Mouse (Mus musculus) neural tube, embryonic 13.5 days (tissue): ENCODE results near the gene Ephb6. TPM values are rescaled to one million over a fixed set of nuclear protein-coding genes. Genes with fewer than 3 reads are reported as not detected.

Experiments
- ATAC-seq: fragments of 200-750 bp; cut with Nextera tagmentation; 2 replicates; pipeline ENCODE4 v1.8.0; 2017; ENCODE audit warnings: low read depth, mild to moderate bottlenecking, moderate TSS enrichment, moderate library complexity
- H3K27ac ChIP-seq: fragments of 300-500 bp; sonication (generic); replicated peaks from 2 replicates; pipeline ENCODE4 v1.5.1; 2015; ENCODE audit warnings: moderate library complexity, mild to moderate bottlenecking, inconsistent platforms
- H3K27me3 ChIP-seq: fragments of 300-500 bp; sonication (generic); 2 replicates; pipeline ENCODE4 v1.6.1; 2015; ENCODE audit warnings: mild to moderate bottlenecking, inconsistent platforms
- H3K36me3 ChIP-seq: fragments of 300-500 bp; sonication (generic); 2 replicates; pipeline ENCODE4 v1.6.1; 2015; ENCODE audit warnings: mild to moderate bottlenecking, inconsistent platforms
- H3K4me1 ChIP-seq: fragments of 300-500 bp; sonication (generic); replicated peaks from 2 replicates; pipeline ENCODE4 v1.6.1; 2015; ENCODE audit warnings: inconsistent platforms
- H3K4me2 ChIP-seq: fragments of 300-500 bp; sonication (generic); 2 replicates; pipeline ENCODE4 v1.6.1; 2015; ENCODE audit warnings: inconsistent platforms, mild to moderate bottlenecking, moderate library complexity
- H3K4me3 ChIP-seq: fragments of 300-500 bp; sonication (generic); 2 replicates; pipeline ENCODE4 v1.5.1; 2015; ENCODE audit warnings: mild to moderate bottlenecking, inconsistent platforms
- H3K9ac ChIP-seq: fragments of 300-500 bp; sonication (generic); 2 replicates; pipeline ENCODE4 v1.6.1; 2015; ENCODE audit warnings: moderate library complexity, mild to moderate bottlenecking, inconsistent platforms
- H3K9me3 ChIP-seq: fragments of 300-500 bp; sonication (generic); 2 replicates; pipeline ENCODE4 v1.6.1; 2016; ENCODE audit warnings: inconsistent platforms
- WGBS: fragments of 180-500 bp; shearing (Covaris S2); methylation state at CpG from one replicate; pipeline ENCODE4 v1.1.7; 2015; 5-methylcytosine and 5-hydroxymethylcytosine counted together
- polyA plus RNA-seq: library from polyadenylated mRNA; unstranded; fragments of >200 nt; fragmentation: Nextera tagmentation; extraction: Ambion mirVana; gene quantifications from 2 replicates; pipeline ENCODE4 v1.2.1, GENCODE M21; 2015

The Ephb6 gene
- polyA plus RNA-seq, 1 experiment from 2014 or later = 29.8 TPM

GRCm38 (mm10) chr6:41631549-41631948 lies 26.3 kb downstream of the Ephb6 start:
- Histone ChIP-seq H3K4me1 (no peaks in the 10 kb centered on the region), H3K36me3 (no peaks in the 10 kb centered on the region), H3K9ac (no peak overlapping the region), H3K9me3 (no peaks in the 10 kb centered on the region), H3K4me2 (no peak overlapping the region), H3K27ac (no peak overlapping the region), H3K4me3 (no peak overlapping the region), H3K27me3 (no peaks in the 10 kb centered on the region)
- 88% methylated on average over 4 of the region's 4 CpGs for WGBS
- no peak for ATAC-seq

DNA sequence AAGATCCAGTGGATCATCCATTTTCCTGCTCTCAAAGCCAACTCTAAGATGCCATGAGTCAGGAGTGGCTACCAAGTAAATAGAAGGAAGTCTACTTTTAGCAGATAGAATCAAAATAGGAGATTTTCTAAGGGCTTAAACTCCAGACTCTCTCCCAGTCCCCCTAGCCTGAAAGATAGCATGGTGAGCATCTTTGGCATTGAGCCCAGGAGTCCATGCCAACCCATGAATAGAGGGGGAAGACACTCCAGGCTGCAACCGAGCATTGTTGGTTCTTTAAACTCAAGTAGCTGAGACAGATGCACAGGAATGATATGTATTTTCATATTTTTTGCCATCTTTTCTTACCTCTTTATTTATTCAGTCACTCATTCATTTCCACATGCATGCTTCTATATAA lies 29.9 kb downstream of the Ephb6 start:
- Histone ChIP-seq H3K27ac (no peak overlapping the region), H3K4me3 (no peak overlapping the region), H3K9ac (no peak overlapping the region), H3K9me3 (no peaks in the 10 kb centered on the region), H3K4me2 (no peak overlapping the region), H3K4me1 (no peaks in the 10 kb centered on the region), H3K27me3 (no peaks in the 10 kb centered on the region), H3K36me3 (no peaks in the 10 kb centered on the region)
- 51% methylated on average over 1 of the region's 1 CpGs for WGBS
- ATAC-seq = no peak

- no peak within 1 kb of the TSS for H3K27ac ChIP-seq
- H3K36me3 ChIP-seq = no peaks in the 10 kb centered on the region
- H3K4me2 ChIP-seq = no peak within 1 kb of the TSS
- H3K9ac ChIP-seq = no peak within 1 kb of the TSS
- H3K9me3 ChIP-seq = no peaks in the 10 kb centered on the region
- no peaks in the 10 kb centered on the region for H3K4me1 ChIP-seq
- 26% methylated on average over 5 of the region's 5 CpGs for WGBS
- H3K27me3 ChIP-seq = no peaks in the 10 kb centered on the region
- no peak within 1 kb of the TSS for H3K4me3 ChIP-seq
- ATAC-seq = no peak
Measured at GRCm38 (mm10) chr6:41636178-41636577, 30.9 kb downstream of the Ephb6 start, which contains the start of gene Trpv6. Gene Trpv6 (minus strand): TSS chr6:41636405.

GRCm38 (mm10) chr6:41637393-41637792 lies 32.1 kb downstream of the Ephb6 start:
- no peaks in the 10 kb centered on the region for H3K27me3 ChIP-seq
- no peaks in the 10 kb centered on the region for H3K4me1 ChIP-seq
- H3K9me3 ChIP-seq = no peaks in the 10 kb centered on the region
- H3K4me2 ChIP-seq = no peak overlapping the region
- no peak overlapping the region for H3K4me3 ChIP-seq
- H3K9ac ChIP-seq = no peak overlapping the region
- H3K27ac ChIP-seq = no peak overlapping the region
- no peaks in the 10 kb centered on the region for H3K36me3 ChIP-seq
- 0 out of 2 replicates have a peak, but pooled peaks have one; percentile 23 for ATAC-seq
- WGBS = 13% methylated on average over 1 of the region's 1 CpGs

DNA sequence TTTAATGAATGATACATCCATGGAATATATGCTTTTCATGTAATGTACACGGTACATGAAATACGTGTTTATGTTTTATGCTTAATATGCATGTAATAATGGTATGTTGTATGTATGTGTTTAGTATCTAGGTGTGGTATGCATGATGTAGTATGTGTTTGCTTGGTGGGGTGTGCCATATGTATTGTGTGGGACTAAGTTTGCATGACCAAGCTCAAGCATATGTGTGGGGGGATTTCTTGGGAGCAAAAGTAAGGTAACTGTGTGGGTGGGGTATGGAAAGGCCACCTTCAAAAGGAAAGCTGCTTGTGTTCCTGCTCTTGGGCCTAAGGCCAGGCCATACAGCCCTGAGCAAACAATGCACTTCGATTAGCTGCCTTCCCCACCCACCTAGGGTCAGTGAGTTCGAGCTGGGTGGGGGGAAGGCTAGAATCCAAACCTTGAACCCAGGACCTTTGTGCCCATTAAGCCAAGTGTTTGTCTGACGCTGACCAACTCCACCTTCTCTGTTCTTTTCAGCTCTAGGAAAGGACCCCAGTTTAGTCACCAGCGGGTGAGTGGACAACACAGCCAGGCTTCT lies 32.7 kb downstream of the Ephb6 start:
- ATAC-seq = no peak
- WGBS = 83% methylated on average over 6 of the region's 6 CpGs
- H3K27me3 ChIP-seq = no peaks in the 10 kb centered on the region
- no peak overlapping the region for H3K9ac ChIP-seq
- no peak overlapping the region for H3K4me3 ChIP-seq
- H3K9me3 ChIP-seq = no peaks in the 10 kb centered on the region
- H3K36me3 ChIP-seq = no peaks in the 10 kb centered on the region
- no peak overlapping the region for H3K4me2 ChIP-seq
- no peaks in the 10 kb centered on the region for H3K4me1 ChIP-seq
- no peak overlapping the region for H3K27ac ChIP-seq

GRCm38 (mm10) chr6:41640449-41640848 lies 35.2 kb downstream of the Ephb6 start:
- H3K4me1 ChIP-seq = no peaks in the 10 kb centered on the region
- H3K4me3 ChIP-seq = no peak overlapping the region
- H3K4me2 ChIP-seq = no peak overlapping the region
- H3K27ac ChIP-seq = no peak overlapping the region
- no peak overlapping the region for H3K9ac ChIP-seq
- no peak for ATAC-seq
- WGBS = 48% methylated on average over 3 of the region's 3 CpGs
- no peaks in the 10 kb centered on the region for H3K9me3 ChIP-seq
- H3K27me3 ChIP-seq = no peaks in the 10 kb centered on the region
- no peaks in the 10 kb centered on the region for H3K36me3 ChIP-seq

DNA sequence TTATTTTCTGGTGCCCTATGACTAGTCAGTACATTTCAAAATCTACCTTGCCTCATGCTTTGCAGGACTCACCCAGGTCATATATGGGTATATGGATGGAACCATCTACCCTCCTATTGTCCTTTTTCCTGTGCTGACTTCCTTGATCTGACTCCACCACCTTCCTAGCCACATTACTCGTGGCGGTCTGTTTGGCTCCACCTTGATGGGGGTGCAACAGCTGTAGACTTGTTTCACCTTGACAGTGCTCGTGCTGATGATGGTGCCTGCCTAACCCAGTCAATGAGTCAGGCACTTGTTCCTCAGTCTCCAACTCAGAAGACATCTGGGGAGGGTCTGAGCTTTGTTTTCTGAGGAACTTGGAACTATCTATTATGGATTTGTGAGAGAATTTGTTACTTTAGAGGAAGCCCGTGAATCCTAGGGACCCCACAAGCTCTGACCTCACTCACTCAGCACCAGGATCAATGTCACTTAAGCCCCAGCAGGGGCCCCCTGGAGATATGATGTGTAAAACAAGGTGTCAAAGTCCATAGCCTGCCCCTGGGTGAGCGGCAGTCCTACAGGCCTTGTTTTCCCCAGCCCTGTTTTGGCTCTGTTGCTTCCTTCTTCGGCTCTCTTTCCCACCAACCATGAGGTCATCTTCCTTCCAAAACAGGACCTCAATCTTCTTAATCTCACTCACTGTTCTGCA lies 36.0 kb downstream of the Ephb6 start:
- Histone ChIP-seq H3K27me3 (no peaks in the 10 kb centered on the region), H3K4me2 (no peak overlapping the region), H3K36me3 (no peaks in the 10 kb centered on the region), H3K9ac (no peak overlapping the region), H3K27ac (no peak overlapping the region), H3K9me3 (no peaks in the 10 kb centered on the region), H3K4me1 (no peaks in the 10 kb centered on the region), H3K4me3 (no peak overlapping the region)
- ATAC-seq = no peak
- 93% methylated on average over 6 of the region's 6 CpGs for WGBS

DNA sequence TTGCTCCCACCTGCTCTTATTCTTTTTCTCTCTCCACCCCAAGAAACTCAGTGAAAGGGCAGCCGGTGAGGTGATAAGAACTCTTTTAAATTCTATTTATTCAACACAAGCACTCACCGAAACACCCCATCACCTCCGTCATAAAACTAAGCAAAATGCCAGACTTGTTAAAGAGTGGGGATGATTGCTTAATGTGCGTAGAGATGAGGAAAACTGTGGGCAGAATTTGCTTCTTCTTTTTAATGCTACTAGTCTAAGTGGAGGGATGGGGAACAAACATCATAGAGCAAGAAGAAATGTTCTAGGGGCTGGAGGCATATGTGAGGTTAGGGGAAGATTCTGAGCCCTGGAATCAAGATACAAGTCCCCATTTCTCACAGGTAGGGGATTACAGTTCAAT lies 37.5 kb downstream of the Ephb6 start:
- H3K27ac ChIP-seq = no peak overlapping the region
- H3K9me3 ChIP-seq = no peaks in the 10 kb centered on the region
- no peak overlapping the region for H3K9ac ChIP-seq
- no peaks in the 10 kb centered on the region for H3K4me1 ChIP-seq
- ATAC-seq = no peak
- no peaks in the 10 kb centered on the region for H3K27me3 ChIP-seq
- no peak overlapping the region for H3K4me3 ChIP-seq
- no peaks in the 10 kb centered on the region for H3K36me3 ChIP-seq
- H3K4me2 ChIP-seq = no peak overlapping the region
- 89% methylated on average over 4 of the region's 4 CpGs for WGBS

GRCm38 (mm10) chr6:41643227-41643626 lies 37.9 kb downstream of the Ephb6 start:
- no peaks in the 10 kb centered on the region for H3K36me3 ChIP-seq
- H3K27ac ChIP-seq = no peak overlapping the region
- H3K27me3 ChIP-seq = no peaks in the 10 kb centered on the region
- no peak for ATAC-seq
- H3K4me1 ChIP-seq = no peaks in the 10 kb centered on the region
- 92% methylated on average over 3 of the region's 3 CpGs for WGBS
- H3K9me3 ChIP-seq = no peaks in the 10 kb centered on the region
- H3K9ac ChIP-seq = no peak overlapping the region
- no peak overlapping the region for H3K4me2 ChIP-seq
- no peak overlapping the region for H3K4me3 ChIP-seq

DNA sequence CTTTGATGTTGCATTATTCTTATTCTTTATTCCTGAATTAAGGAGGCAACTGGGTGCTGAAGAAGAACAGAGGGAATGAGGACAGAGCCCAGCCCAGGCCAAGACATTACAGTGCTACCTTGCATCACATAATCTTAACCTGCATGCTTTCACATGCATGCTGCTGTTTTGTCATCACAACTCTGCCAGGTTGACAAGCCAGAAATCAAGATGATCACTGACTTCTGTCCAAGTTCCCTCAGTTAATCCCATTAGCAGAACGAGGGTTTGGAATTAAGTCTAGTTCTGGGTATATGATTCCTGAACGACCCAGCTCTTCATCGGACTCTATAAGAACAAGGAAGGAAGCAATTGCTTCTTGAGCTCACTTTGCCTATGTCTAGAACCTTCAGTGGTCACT lies 40.9 kb downstream of the Ephb6 start:
- 88% methylated on average over 3 of the region's 3 CpGs for WGBS

DNA sequence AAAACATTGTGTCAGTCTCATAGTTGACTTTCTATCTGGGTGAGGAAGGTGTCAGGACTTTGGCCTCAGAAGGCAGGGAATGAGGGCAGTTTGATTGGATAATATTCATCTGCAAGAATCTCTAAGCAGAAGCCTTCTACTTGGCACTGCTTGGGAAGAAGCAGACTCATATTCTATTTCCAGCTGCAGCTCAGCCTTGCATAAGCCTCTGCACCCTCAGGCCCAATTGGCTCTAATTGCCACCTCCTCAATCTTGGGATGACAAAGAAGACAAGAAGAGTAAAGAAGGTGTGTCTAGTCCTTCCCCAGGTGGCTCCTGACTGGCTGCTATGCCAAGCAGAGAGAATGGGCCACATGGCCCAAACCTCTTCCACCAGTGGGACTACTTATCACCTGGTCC lies 41.4 kb downstream of the Ephb6 start:
- no peak overlapping the region for H3K9ac ChIP-seq
- H3K9me3 ChIP-seq = no peaks in the 10 kb centered on the region
- no peak for ATAC-seq
- H3K4me1 ChIP-seq = no peaks in the 10 kb centered on the region
- H3K4me3 ChIP-seq = no peak overlapping the region
- no peak overlapping the region for H3K4me2 ChIP-seq
- no peaks in the 10 kb centered on the region for H3K27me3 ChIP-seq
- H3K36me3 ChIP-seq = no peaks in the 10 kb centered on the region
- no peak overlapping the region for H3K27ac ChIP-seq

More for the DNA sequence above, 40.9 kb downstream of the Ephb6 start:
- H3K4me3 ChIP-seq = no peak overlapping the region
- H3K27ac ChIP-seq = no peak overlapping the region
- no peaks in the 10 kb centered on the region for H3K9me3 ChIP-seq
- no peak overlapping the region for H3K4me2 ChIP-seq
- no peak for ATAC-seq
- H3K27me3 ChIP-seq = no peaks in the 10 kb centered on the region
- H3K4me1 ChIP-seq = no peaks in the 10 kb centered on the region
- no peak overlapping the region for H3K9ac ChIP-seq
- H3K36me3 ChIP-seq = no peaks in the 10 kb centered on the region

GRCm38 (mm10) chr6:41653173-41653572 lies 47.9 kb downstream of the Ephb6 start:
- no peak overlapping the region for H3K4me3 ChIP-seq
- H3K27me3 ChIP-seq = no peaks in the 10 kb centered on the region
- H3K9ac ChIP-seq = no peak overlapping the region
- H3K4me1 ChIP-seq = no peaks in the 10 kb centered on the region
- no peaks in the 10 kb centered on the region for H3K9me3 ChIP-seq
- no peaks in the 10 kb centered on the region for H3K36me3 ChIP-seq
- no peak for ATAC-seq
- WGBS = 91% methylated on average over 5 of the region's 5 CpGs
- H3K4me2 ChIP-seq = no peak overlapping the region
- no peak overlapping the region for H3K27ac ChIP-seq

DNA sequence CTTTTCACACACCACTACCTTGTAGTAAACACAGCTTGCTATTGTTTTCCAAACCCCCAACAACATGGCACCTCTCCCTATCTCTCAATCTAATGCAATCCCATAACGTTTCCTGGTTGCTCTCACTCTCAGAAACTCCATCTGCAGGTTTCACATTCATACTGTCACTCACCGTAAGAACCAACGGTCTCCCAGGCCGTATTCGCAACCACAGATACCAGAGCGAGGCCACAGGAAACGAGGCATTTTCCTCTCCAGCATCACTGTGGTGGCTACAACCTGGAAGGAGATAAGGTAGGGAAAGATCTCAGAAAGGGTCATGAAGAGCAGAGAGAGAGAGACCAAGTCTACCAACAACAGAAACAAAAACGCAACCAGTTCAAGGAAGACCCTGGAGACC lies 49.4 kb downstream of the Ephb6 start:
- Histone ChIP-seq H3K36me3 (no peaks in the 10 kb centered on the region), H3K4me2 (no peak overlapping the region), H3K4me3 (no peak overlapping the region), H3K4me1 (no peaks in the 10 kb centered on the region), H3K27me3 (no peaks in the 10 kb centered on the region), H3K9me3 (no peaks in the 10 kb centered on the region), H3K27ac (no peak overlapping the region), H3K9ac (no peak overlapping the region)
- ATAC-seq = no peak
- WGBS = 89% methylated on average over 8 of the region's 8 CpGs
